Mouse (Mus musculus): ENCODE data around the gene Psmc3. TPM values are rescaled to one million over a fixed set of nuclear protein-coding genes. Genes with fewer than 3 reads are reported as not detected.

The Psmc3 gene
- total RNA-seq, 4 experiments from 2014 or later, result 172 to 187 (median 179) TPM

GRCm38 (mm10) chr2:91053181-91053933, 452 bp upstream of the Psmc3 start:
- no peak for DNase-seq

- DNase-seq, result no peak
These were observed 4.6 kb downstream of the Psmc3 start for GRCm38 (mm10) chr2:91058435-91058834.

- DNase-seq, result no peak
These were observed 5.6 kb downstream of the Psmc3 start for GRCm38 (mm10) chr2:91059376-91059775.

- DNase-seq, result no peak
These were observed 6.9 kb downstream of the Psmc3 start for GRCm38 (mm10) chr2:91060544-91061355.

- no peak for DNase-seq
These were observed 8.2 kb downstream of the Psmc3 start for GRCm38 (mm10) chr2:91061849-91062481.

GRCm38 (mm10) chr2:91062779-91063606, 9.2 kb downstream of the Psmc3 start:
- no peak for DNase-seq

GRCm38 (mm10) chr2:91064211-91064610, 10.4 kb downstream of the Psmc3 start:
- no peak for DNase-seq

- peak; percentile 37 for DNase-seq
These were observed 11.7 kb downstream of the Psmc3 start for GRCm38 (mm10) chr2:91065544-91065943.

GRCm38 (mm10) chr2:91066455-91066854, 12.6 kb downstream of the Psmc3 start:
- DNase-seq, result no peak

- no peak for DNase-seq
These were observed 14.5 kb downstream of the Psmc3 start for GRCm38 (mm10) chr2:91068162-91068871.

- no peak for DNase-seq
These were observed 15.0 kb downstream of the Psmc3 start for GRCm38 (mm10) chr2:91068872-91069165.

- no peak for DNase-seq
These were observed 15.6 kb downstream of the Psmc3 start for GRCm38 (mm10) chr2:91069306-91070000.

- DNase-seq, result peak; percentile 97
These were observed 16.4 kb downstream of the Psmc3 start, which contains the start of gene Slc39a13 for GRCm38 (mm10) chr2:91070076-91070800. Gene Slc39a13, minus strand, starts transcription at chr2:91070417.

- DNase-seq, result no peak
These were observed 17.2 kb downstream of the Psmc3 start for GRCm38 (mm10) chr2:91071059-91071458.

- no peak for DNase-seq
These were observed 18.3 kb downstream of the Psmc3 start for GRCm38 (mm10) chr2:91072092-91072491.

GRCm38 (mm10) chr2:91077957-91078313, 24.1 kb downstream of the Psmc3 start:
- DNase-seq, result no peak

GRCm38 (mm10) chr2:91078314-91079025, 24.7 kb downstream of the Psmc3 start:
- DNase-seq, result no peak

- no peak for DNase-seq
These were observed 25.2 kb downstream of the Psmc3 start for GRCm38 (mm10) chr2:91079026-91079384.

- DNase-seq, result no peak
These were observed 27.1 kb downstream of the Psmc3 start for GRCm38 (mm10) chr2:91080784-91081513.
